Mouse (Mus musculus) stomach, postnatal 0 days (tissue): ENCODE data around the gene Tmem259.

ENCODE experiments used
- CTCF ChIP-seq: IDR thresholded peaks from 2 replicates; pipeline ENCODE4 v1.5.1; 2016; ENCODE audit warnings: antibody characterized with exemption, low read depth, mild to moderate bottlenecking, moderate library complexity
- EP300 ChIP-seq: optimal IDR thresholded peaks from 2 replicates; pipeline ENCODE3; 2016; ENCODE audit warnings: antibody characterized with exemption

GRCm38 (mm10) chr10:80015583-80015982 is 31.5 kb upstream of the Tmem259 start:
- no peak for TF ChIP-seq EP300
- TF ChIP-seq CTCF, result no peak
